Mouse (Mus musculus): ENCODE measurements at regions not wholly inside any gene's neighbourhood (a gene's known extent, or its start where the extent isn't known, plus 50 kb on each side); places are given as distances from the start of the nearest gene placed in this dataset.

DNA sequence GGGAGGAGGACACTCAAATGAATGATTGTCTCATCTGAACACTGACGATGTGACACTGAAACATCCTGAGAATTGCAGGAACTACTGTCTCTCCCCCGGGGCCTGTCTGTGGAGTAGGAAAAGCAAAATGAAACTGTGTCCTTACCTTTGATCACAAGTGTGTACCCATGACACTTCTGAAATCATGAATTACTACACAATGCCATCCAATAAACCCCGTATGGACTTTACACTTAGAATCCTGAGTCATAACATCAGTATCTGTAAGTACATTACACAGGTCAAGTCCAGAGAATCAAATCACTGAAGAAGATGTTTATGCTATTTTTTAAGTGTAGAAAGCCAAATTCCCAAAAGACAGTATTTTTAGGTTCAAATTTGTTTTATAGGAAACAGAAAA, 585.1 kb upstream of the N6amt1 start:
- intact Hi-C loops (cut with DNase I) = no loop called here
- Histone ChIP-seq H3K27ac (0 out of 2 replicates have a peak overlapping the region, but pooled peaks have one; percentile 35), H3K4me3 (no peak overlapping the region)
- TF ChIP-seq CTCF (IDR thresholded peaks at IDR 0.05) = no peak
- no peak for DNase-seq

DNA sequence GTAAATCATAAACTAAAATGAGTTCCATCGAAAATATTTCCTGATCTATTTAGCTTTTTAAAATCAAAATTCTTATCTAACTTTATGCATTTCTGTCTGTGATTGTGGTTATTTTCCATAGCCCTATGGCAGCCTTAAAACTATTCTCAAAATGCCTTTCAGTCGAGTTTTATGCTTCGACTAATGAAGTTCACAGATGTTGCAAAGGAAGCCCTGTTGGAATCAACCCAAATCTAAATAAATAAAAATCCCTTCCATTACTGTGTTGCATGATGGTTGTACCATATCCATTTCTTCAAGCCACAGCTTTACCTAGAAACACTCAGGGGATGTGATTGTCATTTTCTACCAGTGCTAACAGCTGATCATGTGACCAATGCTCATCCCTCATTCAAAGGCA, 585.6 kb upstream of the N6amt1 start:
- TF ChIP-seq CTCF (IDR thresholded peaks at IDR 0.05) = no peak
- Histone ChIP-seq H3K4me3 (no peak overlapping the region), H3K27ac (peak overlapping the region; percentile 35; the same call in 1 of the 2 replicates)
- DNase-seq = no peak
- intact Hi-C loops (cut with DNase I) = no loop called here

DNA sequence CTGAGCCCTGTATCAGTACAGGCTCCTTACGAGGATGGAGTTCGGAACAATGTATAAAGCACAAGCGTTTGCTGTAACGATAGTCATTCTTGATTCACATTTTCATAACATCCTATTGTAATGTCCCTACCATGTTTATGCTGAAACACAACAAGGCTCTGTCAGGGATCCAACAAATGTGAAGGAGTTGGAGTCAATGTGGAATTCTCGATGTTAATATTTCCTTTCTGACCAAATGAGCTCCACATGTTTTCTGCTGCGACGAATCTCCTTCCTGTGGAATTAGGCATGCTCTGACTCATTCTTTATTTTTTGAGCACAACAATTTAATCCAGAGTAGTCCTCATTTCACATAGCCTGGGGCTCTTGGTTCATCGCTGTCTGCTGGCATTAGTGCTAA, 588.0 kb upstream of the N6amt1 start:
- peak; percentile 15 for DNase-seq
- no peak overlapping the region for H3K4me3 ChIP-seq
- no peak for TF ChIP-seq CTCF (IDR thresholded peaks at IDR 0.05)
- intact Hi-C loops (cut with DNase I) = no loop called here
- peak overlapping the region; percentile 56 for H3K27ac ChIP-seq

DNA sequence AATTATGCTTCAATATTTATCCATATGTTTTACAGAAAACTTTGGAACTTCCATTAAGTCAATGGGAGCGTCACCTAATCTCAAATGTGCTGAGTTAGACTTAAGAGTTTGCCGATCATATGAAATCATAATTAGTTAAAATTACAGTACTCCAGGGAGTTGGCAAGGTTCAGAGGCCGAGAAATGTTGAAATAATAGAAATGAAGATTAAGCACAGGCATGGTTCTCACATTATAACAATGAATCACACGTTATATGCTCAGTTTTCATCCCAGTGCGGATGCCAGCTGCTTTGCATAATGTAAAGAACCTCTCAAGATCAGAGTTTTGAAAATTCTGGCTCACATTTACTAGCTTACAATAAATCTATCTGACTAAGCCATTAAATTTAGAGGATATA, 612.7 kb upstream of the N6amt1 start:
- intact Hi-C loops (cut with DNase I) = no loop called here
- TF ChIP-seq CTCF (IDR thresholded peaks at IDR 0.05) = no peak
- Histone ChIP-seq H3K27ac (no peak overlapping the region), H3K4me3 (no peak overlapping the region)
- no peak for DNase-seq

DNA sequence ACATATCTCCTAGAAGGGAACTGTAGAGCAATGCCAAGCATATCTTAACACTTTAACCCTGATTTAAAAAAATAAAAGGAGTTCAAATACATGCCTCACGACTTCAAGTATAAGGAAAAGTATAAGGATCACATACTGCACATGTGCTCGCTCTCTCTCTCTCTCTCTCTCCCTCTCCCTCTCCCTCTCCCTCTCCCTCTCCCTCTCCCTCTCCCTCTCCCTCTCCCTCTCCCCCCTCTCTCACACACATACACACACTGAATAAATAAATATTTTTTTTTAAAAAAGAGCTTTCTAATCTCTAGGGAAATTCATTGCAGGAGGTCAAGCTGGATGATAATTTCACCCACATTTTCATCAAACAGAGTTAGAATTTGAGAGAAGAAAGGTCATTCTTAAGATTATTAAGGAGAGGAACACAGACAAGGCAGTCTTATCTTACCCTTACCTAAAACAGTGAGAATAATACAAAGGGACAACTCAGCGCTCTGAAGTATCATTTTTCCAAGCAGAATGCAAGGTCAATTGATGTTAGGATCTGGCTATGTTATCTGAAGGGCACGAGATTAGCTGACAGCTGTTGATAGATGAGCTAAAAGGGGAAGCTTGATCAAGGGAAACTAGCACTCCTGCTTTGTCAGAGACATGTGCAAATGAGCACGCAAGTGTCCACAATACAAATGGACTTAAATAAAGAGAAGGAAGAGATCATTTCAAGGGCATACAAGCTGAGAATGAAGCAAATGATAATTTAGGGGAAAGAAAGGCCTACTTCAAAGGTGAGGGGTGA, 634.8 kb upstream of the N6amt1 start:
- no peak overlapping the region for H3K27ac ChIP-seq
- no peak overlapping the region for H3K4me3 ChIP-seq
- no peak for TF ChIP-seq CTCF (IDR thresholded peaks at IDR 0.05)
- intact Hi-C loops (cut with DNase I) = no loop called here
- DNase-seq = no peak

DNA sequence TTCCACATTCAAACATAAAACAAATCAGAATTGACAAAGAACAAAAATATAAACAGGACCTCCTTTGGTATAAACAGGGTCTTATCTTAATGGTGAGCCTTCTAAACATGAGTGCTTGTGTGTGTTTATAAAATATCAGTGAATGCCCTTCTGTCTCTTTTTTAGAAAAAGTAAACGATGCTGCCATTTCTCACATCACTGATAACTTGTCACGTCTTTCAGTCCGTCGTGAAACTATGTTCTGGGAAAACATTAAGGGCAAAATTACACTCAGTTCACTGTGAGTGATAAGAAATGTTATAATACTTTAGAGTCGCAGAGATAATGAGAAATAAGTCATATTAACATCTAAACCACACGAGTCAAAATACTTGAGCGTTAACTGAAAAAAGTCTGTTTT, 635.6 kb upstream of the N6amt1 start:
- no peak overlapping the region for H3K27ac ChIP-seq
- DNase-seq = no peak
- TF ChIP-seq CTCF (IDR thresholded peaks at IDR 0.05) = no peak
- intact Hi-C loops (cut with DNase I) = no loop called here
- H3K4me3 ChIP-seq = no peak overlapping the region

DNA sequence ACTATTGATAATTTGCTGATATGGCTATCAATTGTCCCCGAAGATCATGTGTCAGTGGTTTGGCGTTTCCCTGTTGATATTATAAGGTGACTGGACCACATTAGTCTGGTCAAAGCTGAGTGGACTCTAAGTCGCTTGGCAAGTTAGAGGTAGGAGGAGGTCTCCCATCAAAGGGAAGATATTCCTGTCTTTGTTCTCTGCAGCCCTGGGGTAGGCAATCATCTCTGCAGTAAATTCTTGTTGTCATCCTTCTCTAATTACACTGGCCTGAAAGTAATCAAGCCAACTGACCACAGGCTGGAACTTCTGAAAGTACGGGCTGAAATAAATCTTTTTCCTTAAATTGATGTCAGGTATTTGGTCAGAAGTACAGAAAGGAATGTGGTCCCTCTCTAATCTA, 652.3 kb upstream of the N6amt1 start:
- intact Hi-C loops (cut with DNase I) = no loop called here
- H3K4me3 ChIP-seq = no peak overlapping the region
- DNase-seq = no peak
- TF ChIP-seq CTCF (IDR thresholded peaks at IDR 0.05) = no peak
- no peak overlapping the region for H3K27ac ChIP-seq

DNA sequence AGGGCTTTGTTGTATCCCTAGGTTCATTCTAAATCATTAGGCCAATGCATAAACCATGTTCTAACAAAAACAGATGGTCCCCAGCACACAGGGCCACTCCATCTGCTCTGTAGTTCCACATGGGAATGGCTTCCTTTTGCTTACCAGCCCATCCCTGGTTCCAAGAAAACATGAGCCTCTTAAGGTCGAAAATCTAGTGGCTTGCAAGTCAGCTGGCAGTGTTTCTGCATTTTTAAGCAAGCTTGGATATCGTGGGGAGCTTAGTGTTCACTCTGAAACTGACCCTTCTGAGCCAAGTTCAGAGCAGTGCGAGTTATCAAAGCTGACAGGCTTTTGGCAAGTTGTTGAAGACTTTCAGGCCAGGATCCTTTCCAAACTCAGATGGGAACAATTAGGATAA, 659.5 kb upstream of the N6amt1 start:
- DNase-seq = peak; percentile 30
- intact Hi-C loops (cut with DNase I) = no loop called here
- H3K4me3 ChIP-seq = no peak overlapping the region
- H3K27ac ChIP-seq = no peak overlapping the region
- no peak for TF ChIP-seq CTCF (IDR thresholded peaks at IDR 0.05)

DNA sequence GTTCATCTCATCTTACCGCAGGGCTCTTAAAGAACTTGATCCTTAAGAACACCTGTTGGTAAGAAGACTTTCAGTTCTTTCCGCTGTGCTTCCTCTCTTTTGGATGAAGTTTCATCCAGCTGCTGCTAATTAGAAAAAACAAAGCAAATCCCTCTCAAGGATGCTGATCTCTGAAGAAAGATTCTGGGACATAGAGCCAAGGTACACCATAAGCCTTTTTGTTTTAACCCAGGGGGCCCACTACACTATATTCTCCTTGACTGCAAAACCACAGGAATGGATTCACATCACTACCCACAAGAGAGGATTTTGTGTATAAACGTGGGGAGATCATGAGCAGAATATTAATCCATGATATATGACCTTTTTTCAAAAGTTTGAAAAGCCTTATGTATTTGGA, 694.8 kb upstream of the N6amt1 start:
- no peak for DNase-seq
- no peak overlapping the region for H3K4me3 ChIP-seq
- H3K27ac ChIP-seq = no peak overlapping the region
- intact Hi-C loops (cut with DNase I) = no loop called here
- no peak for TF ChIP-seq CTCF (IDR thresholded peaks at IDR 0.05)

DNA sequence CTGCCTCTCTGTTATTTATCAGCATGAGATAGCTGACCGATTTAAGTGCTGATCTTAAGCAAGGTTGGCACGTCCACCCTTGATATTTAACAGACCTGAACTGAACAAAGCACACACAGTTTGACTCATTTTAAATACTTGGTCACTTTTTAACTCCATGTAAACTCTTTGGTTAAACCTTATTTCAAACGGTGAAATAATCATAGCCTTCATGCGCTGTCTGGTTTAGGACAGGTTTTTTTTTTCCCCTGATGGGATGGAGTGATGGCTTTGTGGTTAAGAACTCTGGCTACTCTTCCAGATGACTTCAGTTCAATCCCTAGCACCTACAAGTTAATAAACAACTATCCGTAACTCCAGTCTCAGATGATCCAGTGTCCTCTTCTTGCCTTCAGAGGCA, 706.7 kb upstream of the N6amt1 start:
- no peak for DNase-seq
- H3K4me3 ChIP-seq = no peak overlapping the region
- no peak for TF ChIP-seq CTCF (IDR thresholded peaks at IDR 0.05)
- intact Hi-C loops (cut with DNase I) = loop anchor here (5.0 to 10.0 kb wide), 2 partner anchors 235 to 343 kb away; no protein-coding TSS in a partner anchor
- no peak overlapping the region for H3K27ac ChIP-seq

DNA sequence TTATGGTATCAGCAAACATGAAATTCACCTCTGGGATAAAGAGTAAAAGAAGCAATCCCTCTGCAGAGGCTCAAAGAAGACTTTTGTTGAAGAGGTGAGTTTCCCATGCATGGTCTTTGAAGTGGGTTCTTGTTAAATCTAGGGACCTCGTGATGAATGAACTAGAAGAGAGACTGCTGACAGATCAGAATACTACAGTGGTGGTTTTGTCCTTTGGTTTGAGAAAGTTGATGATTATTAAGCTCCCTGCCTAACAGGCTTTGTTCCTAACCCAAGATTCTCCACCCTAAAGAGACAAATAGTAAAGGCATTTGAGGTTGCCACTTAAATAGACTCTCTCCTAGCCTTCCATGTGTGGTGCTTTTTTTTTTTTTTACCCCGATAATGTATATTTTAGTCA, 707.2 kb upstream of the N6amt1 start:
- Histone ChIP-seq H3K27ac (no peak overlapping the region), H3K4me3 (no peak overlapping the region)
- no peak for DNase-seq
- no peak for TF ChIP-seq CTCF (IDR thresholded peaks at IDR 0.05)
- intact Hi-C loops (cut with DNase I) = loop anchor here (5.0 to 10.0 kb wide), 2 partner anchors 236 to 342 kb away; no protein-coding TSS in a partner anchor

DNA sequence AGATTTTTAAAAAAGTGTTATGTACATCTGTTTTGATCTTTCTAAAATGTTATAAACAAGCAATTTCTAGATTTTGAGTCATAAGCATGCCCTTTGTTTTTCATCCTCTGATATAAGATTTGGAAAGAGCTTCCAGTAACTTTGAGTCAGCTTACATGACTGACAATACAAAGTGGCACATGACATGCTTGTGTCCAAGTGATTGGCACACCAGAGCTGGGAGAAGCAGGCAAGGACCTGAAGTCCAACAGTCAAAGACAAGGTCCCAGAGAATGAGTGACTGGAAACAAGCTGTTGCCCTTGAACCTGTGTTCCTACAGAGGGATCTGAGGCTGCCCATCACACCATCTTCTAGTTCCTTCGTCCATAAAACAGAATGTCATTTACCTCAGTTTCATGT, 708.5 kb upstream of the N6amt1 start:
- TF ChIP-seq CTCF (IDR thresholded peaks at IDR 0.05) = no peak
- intact Hi-C loops (cut with DNase I) = loop anchor here (1.0 to 10.0 kb wide), 3 partner anchors 237 to 838 kb away; no protein-coding TSS in a partner anchor
- DNase-seq = no peak
- Histone ChIP-seq H3K4me3 (no peak overlapping the region), H3K27ac (peak overlapping the region; percentile 61; the same call in 1 of the 2 replicates)

DNA sequence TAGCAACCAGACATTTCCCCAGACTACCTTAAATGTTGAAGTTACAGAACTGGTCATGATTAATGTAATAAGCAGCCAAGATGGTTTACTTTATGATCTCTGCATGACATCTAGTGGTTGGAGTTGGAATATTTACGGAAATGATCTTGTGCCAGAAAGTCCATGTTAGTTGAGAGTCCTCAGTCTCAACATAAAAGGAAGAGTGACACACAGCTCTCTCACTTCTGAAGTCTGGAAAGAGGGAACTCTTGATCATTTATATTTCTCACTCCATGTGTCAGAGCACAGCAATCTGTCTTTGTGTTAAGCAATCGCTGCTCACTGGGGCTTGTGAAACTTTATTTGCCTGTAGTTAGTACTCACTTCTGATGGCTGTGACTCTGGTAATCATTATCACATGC, 709.1 kb upstream of the N6amt1 start:
- peak; percentile 74 for TF ChIP-seq CTCF (IDR thresholded peaks at IDR 0.05)
- peak overlapping the region; percentile 61 for H3K27ac ChIP-seq
- no peak overlapping the region for H3K4me3 ChIP-seq
- intact Hi-C loops (cut with DNase I) = loop anchor here (1.0 to 10.0 kb wide), 4 partner anchors 223 to 838 kb away; no protein-coding TSS in a partner anchor
- DNase-seq = no peak

DNA sequence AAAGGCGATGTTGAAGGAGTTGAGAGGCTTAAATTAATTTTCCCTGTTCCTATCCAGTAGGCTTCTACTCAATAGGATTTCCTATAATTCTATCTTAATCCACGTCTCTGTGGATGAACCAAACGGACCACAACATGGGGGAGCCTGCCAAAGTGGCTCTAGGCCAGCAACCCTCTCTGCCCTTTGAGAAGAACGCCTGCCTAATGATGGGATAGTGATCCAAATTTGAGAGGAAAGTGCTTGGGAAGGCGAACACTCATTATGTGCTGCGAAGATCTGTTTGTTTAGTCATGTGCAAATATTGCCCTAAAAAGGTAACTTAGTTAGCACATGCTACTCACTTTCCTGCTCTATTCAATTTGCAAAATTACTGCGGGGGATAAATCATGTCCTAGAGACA, 702.5 kb upstream of the Adamts5 start:
- intact Hi-C loops (cut with DNase I) = no loop called here
- Histone ChIP-seq H3K27ac (no peak overlapping the region), H3K4me3 (no peak overlapping the region)
- peak; percentile 24 for DNase-seq
- no peak for TF ChIP-seq CTCF (IDR thresholded peaks at IDR 0.05)

Data from gastrocnemius, adult 2 months (tissue).